Mouse (Mus musculus): ENCODE data around the gene Cuedc1. TPM values are rescaled to one million over a fixed set of nuclear protein-coding genes. Genes with fewer than 3 reads are reported as not detected.

The Cuedc1 gene
- polyA plus RNA-seq, 1 experiment: 16.5 TPM

- 61% methylated on average over 12 of the region's 12 CpGs for WGBS
- H3K4me1 ChIP-seq (ENCODE audit: control insufficient read depth, insufficient read depth, low read length): no peaks in the 10 kb centered on the region
- no peak for TF ChIP-seq CTCF (conservative IDR thresholded peaks at IDR 0.05; ENCODE audit: insufficient read depth, insufficient read length, low read depth, low read length)
- no peak for TF ChIP-seq POLR2A (IDR thresholded peaks at IDR 0.05; ENCODE audit: low read depth, low read length)
- H3K27me3 ChIP-seq (replicated peaks; ENCODE audit: control insufficient read depth, insufficient read depth, low read length): no peaks in the 10 kb centered on the region
- no peak overlapping the region for H3K4me3 ChIP-seq (ENCODE audit: insufficient read depth, low read depth, low read length)
- no peak overlapping the region for H3K27ac ChIP-seq (ENCODE audit: insufficient read depth, low read depth, low read length)
- peak; percentile 59 for DNase-seq
- no peaks in the 10 kb centered on the region for H3K36me3 ChIP-seq (ENCODE audit: control insufficient read depth, insufficient read depth, low read length)
These were observed 143.8 kb downstream of the Cuedc1 start for GRCm38 (mm10) chr11:88241468-88242301.

Other genes starting within 250 kb of the Cuedc1 start
- gene Mks1, start 244.8 kb upstream of the Cuedc1 start, polyA plus RNA-seq (2012; rRNA removed): 9.6 and 11.3 TPM in 2 replicates
- gene Epx, start 222.5 kb upstream of the Cuedc1 start, polyA plus RNA-seq (2012; rRNA removed): not detected in 2 replicates
- not detected in 2 replicates for gene Olfr462, start 205.8 kb upstream of the Cuedc1 start, polyA plus RNA-seq (2012; rRNA removed)
- gene Olfr463, start 200.7 kb upstream of the Cuedc1 start, polyA plus RNA-seq (2012; rRNA removed): not detected in 2 replicates
- gene Olfr464, start 177.1 kb upstream of the Cuedc1 start, polyA plus RNA-seq (2012; rRNA removed): not detected in 2 replicates
- 136 and 169 TPM in 2 replicates for gene Dynll2, start 110.5 kb upstream of the Cuedc1 start, polyA plus RNA-seq (2012; rRNA removed)
- gene Srsf1, start 50.7 kb upstream of the Cuedc1 start, polyA plus RNA-seq (2012; rRNA removed): 56.6 and 59.8 TPM in 2 replicates
- 17.9 and 21.4 TPM in 2 replicates for gene Vezf1, start 29.8 kb upstream of the Cuedc1 start, polyA plus RNA-seq (2012; rRNA removed)
- gene Mrps23, start 106.3 kb downstream of the Cuedc1 start, polyA plus RNA-seq (2012; rRNA removed): 53.0 and 61.6 TPM in 2 replicates
- 0.34 and 0.61 TPM in 2 replicates for gene Ccdc182, start 196.0 kb downstream of the Cuedc1 start, polyA plus RNA-seq (2012; rRNA removed)

Measured in kidney, adult 2 months (tissue).